Mouse (Mus musculus): Measurements from ENCODE around the gene Nlrp2.

The Nlrp2 gene

GRCm38 (mm10) chr7:5350935-5351334 lies at the start of gene Nlrp2:
Gene Nlrp2 (minus strand): TSS chr7:5351035.
- no peak for DNase-seq (ENCODE audit: low spot score in 2 of 2)

DNA sequence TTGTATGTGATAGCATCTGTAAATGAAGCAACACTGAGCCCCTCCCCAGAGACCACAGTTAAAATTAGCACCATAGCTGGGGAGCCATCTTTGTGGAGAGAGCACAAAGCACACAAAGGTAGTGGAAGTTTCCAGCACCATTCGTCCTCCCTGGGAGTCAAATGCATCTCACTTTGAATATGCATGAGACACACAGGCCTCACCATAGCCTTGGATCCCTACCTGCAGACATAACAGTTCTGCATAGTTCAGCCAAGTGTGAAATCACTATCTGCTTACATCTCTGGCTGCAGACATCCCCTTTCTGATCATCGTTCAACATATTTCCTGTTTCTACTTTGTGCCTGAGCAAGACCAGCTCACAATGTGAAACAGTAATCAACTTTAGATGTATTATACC lies 15.9 kb upstream of the Nlrp2 start:
- no peak for DNase-seq (ENCODE audit: low spot score in 2 of 2)

DNA sequence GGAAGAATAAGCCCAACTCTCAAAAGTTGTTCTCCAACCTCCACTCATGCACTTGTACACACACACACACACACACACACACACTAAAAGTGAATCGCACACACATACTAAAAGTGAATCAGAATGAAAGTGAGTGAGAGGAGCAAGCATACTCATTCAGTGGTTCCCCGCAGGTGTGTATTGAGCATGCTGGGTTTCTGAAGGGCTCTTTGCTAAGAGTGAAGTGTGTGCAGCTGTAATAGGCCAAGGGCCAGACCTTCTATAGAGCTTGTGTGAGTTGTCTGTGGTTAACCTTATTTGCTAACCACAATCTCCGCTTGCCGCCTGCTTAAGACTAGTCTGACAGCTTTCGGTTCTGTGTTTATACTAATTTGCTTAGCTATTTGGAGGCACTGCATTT lies 12.8 kb upstream of the Nlrp2 start:
- DNase-seq (ENCODE audit: low spot score in 2 of 2) = no peak

DNA sequence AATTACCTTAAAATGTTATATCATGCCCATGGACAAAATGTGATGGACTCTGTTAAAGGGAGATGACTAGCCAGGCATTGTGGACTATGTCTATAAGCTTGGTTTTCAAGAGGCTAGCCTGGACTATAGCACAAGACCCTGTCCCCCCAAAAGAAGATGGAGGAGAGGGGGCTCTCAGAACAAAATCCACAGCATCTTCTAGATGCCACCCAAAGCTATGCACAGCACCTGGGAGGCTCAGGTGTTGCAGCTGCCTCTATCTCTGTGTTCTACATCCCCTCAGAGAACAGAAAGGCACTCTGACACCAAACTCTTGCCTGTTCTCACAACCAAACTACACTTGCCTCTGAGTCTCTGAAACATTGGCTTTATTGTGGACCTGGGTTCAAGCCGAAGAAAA lies 598 bp downstream of the Nlrp2 start, which contains the start of gene Gm5065:
Gm5065 (plus strand) TSS at position 301 of the 400 bp plus-strand sequence.
- DNase-seq (ENCODE audit: low spot score in 2 of 2) = no peak

GRCm38 (mm10) chr7:5327511-5327910 lies 23.3 kb downstream of the Nlrp2 start:
- DNase-seq (ENCODE audit: low spot score in 2 of 2) = no peak

DNA sequence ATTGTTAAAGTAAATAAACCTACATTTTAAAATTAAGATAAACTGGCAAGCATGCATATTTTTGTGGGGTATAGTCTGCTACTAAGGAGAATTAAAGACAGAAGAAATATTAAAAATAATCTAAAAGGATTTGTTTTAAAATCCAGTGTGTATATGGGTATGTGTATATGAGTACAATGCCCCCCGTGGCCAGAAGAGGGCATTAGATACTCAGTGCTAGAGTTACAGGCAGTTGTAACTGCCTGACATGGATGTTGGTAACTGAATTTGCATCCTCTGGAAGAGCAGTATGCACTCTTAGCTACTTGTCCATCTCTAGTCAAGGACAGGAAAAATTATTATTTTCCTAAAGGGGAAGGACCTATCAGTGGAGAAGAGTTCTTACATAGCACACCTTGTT lies 62.6 kb downstream of the Nlrp2 start:
- no peak for DNase-seq (ENCODE audit: low spot score in 2 of 2)

- DNase-seq (ENCODE audit: low spot score in 2 of 2) = no peak
Measured at GRCm38 (mm10) chr7:5263051-5263450, 87.8 kb downstream of the Nlrp2 start.
